Mouse (Mus musculus) Patski (cell line): ENCODE results near the gene Prkd2. TPM values are rescaled to one million over a fixed set of nuclear protein-coding genes. Genes with fewer than 3 reads are reported as not detected.

Experiments used
- ATAC-seq: fragments of 100-300 bp; one replicate; pipeline ENCODE4 v1.8.0; 2021
- CTCF ChIA-PET: fragments of 350-600 bp; sonication (Branson Sonifier 250); formaldehyde crosslinking; loops from one replicate; lab custom pipeline; 2022; ENCODE audit warnings: inconsistent platforms; lab: Charles Lee
- POLR2A ChIA-PET: fragments of 350-600 bp; sonication (Branson Sonifier 250); formaldehyde crosslinking; loops from one replicate; lab custom pipeline; 2022; ENCODE audit warnings: antibody characterized with exemption, inconsistent platforms; lab: Charles Lee
- DNase-seq: peaks from one replicate; pipeline ENCODE4 v3.0.0-alpha.2; 2011; ENCODE audit warnings: low read depth, low spot score
- H3K27me3 ChIP-seq: fragments of 371-371 bp; one replicate; pipeline ENCODE4 v1.5.1; 2021
- CTCF ChIP-seq: fragments of 100-300 bp; IDR thresholded peaks from one replicate; pipeline ENCODE4 v1.5.1; 2021
- in situ Hi-C: fragments of 300-500 bp; cut with MboI; formaldehyde crosslinking; loops from 3 replicates; pipeline ENCODE4 v1.11.1; 2018; ENCODE audit warnings: low pct_unique_long_range_greater_than_20kb, mixed read lengths
- polyA plus RNA-seq: library from polyadenylated mRNA; unstranded; gene quantifications from one replicate; pipeline ENCODE4 v1.2.3, GENCODE M21; 2021

Prkd2 gene
- polyA plus RNA-seq, 1 experiment from 2014 or later = 15.3 TPM

DNA sequence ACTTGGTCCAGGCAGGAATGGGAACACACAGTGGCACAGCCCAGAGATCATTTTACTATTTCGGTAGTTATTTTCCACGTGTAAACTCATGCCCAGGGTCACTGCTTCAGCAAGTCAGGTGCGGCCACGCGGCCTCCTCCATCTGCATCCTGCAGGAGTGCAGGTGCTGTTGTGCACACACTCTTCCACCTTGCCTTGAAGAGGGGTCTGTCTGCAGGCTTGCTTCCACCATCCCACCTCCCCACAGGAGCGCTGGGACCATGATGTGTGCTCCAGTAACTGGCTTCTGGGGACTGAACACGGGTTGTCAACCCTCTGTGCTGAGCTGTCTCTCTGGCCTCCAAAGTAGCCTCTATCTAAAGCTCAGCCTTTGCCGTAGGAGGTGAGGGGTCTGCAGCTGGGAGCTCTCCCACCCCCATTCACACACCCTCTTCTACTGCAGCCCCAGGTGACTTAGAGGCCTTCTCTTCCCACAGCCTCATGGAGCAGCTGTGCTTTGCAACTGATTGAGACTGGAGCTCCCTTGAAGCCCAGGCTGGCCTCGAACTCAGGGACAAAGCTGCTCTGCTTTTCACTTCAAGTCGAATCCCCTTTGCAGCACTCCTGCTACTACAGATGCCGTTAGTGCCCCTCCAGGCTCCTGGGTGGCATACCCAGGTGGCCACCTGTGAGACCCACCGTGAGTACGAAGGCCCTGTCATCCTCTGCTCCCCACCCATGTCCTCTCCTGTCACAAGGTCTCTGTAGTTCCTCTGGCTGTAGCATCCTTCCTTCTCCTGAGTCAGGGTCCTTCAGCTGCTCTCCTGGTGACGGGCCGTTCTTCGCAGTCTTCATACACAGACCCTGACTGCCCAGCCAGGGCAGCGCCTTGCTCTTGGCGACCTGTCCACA lies 72.0 kb downstream of the Prkd2 start:
- ChIA-PET CTCF (interaction anchor here (1.2 to 2.0 kb wide), 6 partner anchors 8 to 46 kb away, joined by 4 to 13 read pairs (median 8); partner anchors contain the start of genes Dact3 and Gng8), POLR2A (no interaction called here)
- ATAC-seq = no peak

DNA sequence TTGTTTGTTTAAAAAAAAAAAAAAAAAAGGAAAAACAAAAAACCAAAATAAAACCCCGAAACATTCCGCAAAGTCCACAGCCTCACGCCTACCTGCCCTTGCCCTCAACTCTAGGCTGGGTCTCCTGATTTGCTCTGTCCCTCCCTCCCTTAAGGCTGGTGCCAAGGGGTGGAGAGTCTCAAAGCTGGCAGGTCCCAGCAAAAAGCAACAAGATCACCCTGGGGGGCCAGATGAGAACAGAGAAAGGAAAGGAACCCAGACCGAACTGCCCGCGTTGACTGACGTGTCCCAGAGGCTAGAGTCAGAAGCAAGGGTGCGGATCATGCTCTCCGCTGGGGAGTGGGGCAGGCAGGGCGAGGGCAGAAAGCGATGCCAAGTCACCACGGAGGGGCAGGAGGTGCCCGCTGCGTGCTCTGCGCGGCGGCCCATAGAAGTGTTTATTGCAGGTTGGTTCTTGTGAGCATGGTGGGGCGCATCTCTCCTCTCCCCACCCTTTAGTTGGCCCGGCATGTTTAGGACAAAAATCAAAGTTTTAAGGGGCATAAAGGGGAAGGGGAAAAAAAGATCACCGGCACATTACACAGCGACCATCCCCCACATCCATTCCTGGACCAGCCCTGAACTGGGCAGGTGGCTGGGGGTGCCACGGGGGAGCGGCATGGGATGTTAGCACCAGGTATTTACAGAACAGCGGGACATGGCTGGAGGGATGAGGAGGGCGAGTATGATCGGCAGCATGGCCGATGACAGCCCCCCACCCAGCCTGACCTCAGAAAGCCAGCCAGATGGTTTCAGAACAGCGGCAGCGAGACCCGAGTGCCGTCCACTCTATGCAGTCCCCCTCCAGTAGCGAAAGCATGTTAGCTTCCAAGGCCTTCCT lies 73.0 kb downstream of the Prkd2 start:
- CTCF ChIA-PET = no interaction called here
- ATAC-seq (no peak), DNase-seq (no peak)
- POLR2A ChIA-PET = no interaction called here
- no peak for TF ChIP-seq CTCF
- no peaks in the 10 kb centered on the region for H3K27me3 ChIP-seq
- in situ Hi-C loops = no loop called here

More for the DNA sequence above, 72.0 kb downstream of the Prkd2 start:
- no peak for DNase-seq
- no peak for TF ChIP-seq CTCF
- no peaks in the 10 kb centered on the region for H3K27me3 ChIP-seq
- in situ Hi-C loops = no loop called here

DNA sequence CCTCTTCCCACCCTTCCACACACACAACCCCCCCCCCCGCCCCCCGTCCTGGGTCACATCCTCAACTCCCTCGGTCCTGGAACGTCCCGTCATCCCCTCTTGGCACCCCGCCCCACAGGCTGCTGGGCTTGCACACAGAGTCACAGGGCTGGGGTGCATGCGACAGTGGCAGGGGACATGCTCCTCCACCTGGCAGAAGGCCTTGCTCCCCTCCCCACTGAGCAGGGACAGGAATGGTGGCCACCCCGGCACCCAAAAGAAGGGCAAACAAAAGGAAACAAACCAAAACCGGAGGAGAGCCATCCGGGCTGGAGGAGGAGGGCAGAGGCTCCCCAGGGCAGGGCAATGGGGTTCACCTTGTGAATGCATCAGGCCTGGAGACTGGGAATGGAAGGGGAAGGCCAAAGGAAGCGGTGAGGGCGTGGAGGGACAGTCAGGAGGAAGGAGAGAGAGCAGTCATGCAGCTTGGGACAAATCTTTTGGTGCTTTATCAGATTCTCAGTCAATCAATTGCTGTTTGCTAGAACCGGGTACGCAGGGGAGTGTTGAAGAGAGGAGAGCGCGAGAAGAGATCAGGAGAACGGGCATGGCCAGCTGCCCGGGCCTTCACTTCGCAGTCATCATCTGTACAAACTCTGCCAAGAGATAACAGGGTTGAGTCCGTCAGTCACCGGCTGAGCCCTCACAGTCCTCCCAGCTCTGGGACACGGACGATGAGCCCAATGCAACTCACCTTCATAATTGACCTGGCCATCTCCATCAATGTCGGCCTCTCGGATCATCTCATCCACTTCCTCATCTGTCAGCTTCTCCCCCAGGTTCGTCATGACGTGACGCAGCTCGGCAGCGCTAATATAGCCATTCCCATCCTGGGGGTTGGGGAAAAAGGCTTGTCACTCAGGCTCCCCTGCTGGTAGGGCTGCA lies 73.9 kb downstream of the Prkd2 start:
- no peak for TF ChIP-seq CTCF
- H3K27me3 ChIP-seq = no peaks in the 10 kb centered on the region
- in situ Hi-C loops = no loop called here
- ATAC-seq = no peak
- DNase-seq = no peak
- POLR2A ChIA-PET = no interaction called here
- CTCF ChIA-PET = interaction anchor here (1.0 kb wide), 1 partner anchor 42 kb away, joined by 3 read pairs; the partner anchor contains the start of gene Dact3

GRCm38 (mm10) chr7:16917447-16917846 lies 74.7 kb downstream of the Prkd2 start:
- TF ChIP-seq CTCF = no peak
- H3K27me3 ChIP-seq = no peaks in the 10 kb centered on the region
- POLR2A ChIA-PET = no interaction called here
- no peak for ATAC-seq
- no peak for DNase-seq
- in situ Hi-C loops = no loop called here
- CTCF ChIA-PET = no interaction called here

- TF ChIP-seq CTCF = no peak
Observed at GRCm38 (mm10) chr7:16918014-16918413, 75.3 kb downstream of the Prkd2 start.

GRCm38 (mm10) chr7:16918670-16919069 lies 76.0 kb downstream of the Prkd2 start:
- H3K27me3 ChIP-seq = no peaks in the 10 kb centered on the region
- ChIA-PET CTCF (interaction anchor here (1.9 to 2.0 kb wide), 2 partner anchors 24 to 44 kb away, joined by 8 to 10 read pairs; no protein-coding TSS in a partner anchor), POLR2A (no interaction called here)
- in situ Hi-C loops = no loop called here
- ATAC-seq (peak; percentile 29), DNase-seq (no peak)
- no peak for TF ChIP-seq CTCF

More at GRCm38 (mm10) chr7:16918014-16918413, 75.3 kb downstream of the Prkd2 start:
- H3K27me3 ChIP-seq = no peaks in the 10 kb centered on the region
- ATAC-seq = no peak
- no peak for DNase-seq
- ChIA-PET CTCF (interaction anchor here (2.0 kb wide), 1 partner anchor 44 kb away, joined by 8 read pairs; no protein-coding TSS in a partner anchor), POLR2A (no interaction called here)
- in situ Hi-C loops = no loop called here

DNA sequence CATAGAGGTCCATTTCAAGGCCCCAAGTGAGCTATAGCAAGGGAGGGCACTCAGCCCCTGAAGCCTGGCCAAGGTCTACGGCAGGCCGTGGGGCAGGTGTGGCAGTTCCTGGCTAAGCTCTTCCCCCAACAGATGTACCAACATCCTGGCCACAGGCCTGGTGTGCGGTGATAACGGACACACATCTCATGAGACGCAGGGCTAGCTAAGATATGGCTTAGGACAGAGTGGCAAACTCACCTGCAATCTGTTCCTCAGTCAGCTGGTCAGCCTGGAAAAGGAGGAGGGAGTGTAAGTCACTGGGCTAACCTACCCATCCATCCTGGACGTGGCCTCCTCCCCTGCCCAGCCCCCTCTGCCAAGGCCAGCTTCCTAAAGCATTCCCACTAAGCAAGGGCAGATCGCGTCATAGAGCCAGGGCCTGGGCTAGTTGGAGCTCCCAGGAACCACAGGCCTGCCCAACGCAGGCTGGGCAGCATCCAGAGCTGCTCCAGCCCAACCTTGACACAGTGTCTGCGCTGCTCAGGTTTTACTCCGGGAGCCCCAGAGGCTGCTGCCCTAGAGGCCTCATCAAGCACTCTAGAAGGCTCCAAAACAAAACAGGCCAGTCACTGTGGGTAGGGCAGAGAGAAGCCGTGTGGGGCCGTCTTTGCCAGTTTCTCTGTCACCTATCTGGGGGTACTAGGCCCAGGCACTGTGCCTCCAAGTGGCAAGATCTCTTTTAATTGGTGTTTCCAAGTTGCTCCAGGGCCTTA lies 76.9 kb downstream of the Prkd2 start:
- CTCF ChIA-PET = interaction anchor here (0.8 to 2.0 kb wide), 3 partner anchors 24 to 83 kb away, joined by 3 to 10 read pairs (median 8); no protein-coding TSS in a partner anchor
- TF ChIP-seq CTCF = no peak
- no peak for ATAC-seq
- POLR2A ChIA-PET = no interaction called here
- in situ Hi-C loops = no loop called here
- H3K27me3 ChIP-seq = no peaks in the 10 kb centered on the region
- DNase-seq = no peak

Other genes starting within 250 kb of the Prkd2 start
- 53.1 TPM for gene Arhgap35, start 227.9 kb upstream of the Prkd2 start, polyA plus RNA-seq
- not detected for gene Ceacam15, start 167.2 kb upstream of the Prkd2 start, polyA plus RNA-seq
- not detected for gene Ceacam9, start 121.0 kb upstream of the Prkd2 start, polyA plus RNA-seq
- 222 TPM for gene Ap2s1, start 104.5 kb upstream of the Prkd2 start, polyA plus RNA-seq
- gene Slc1a5, start 61.6 kb upstream of the Prkd2 start, polyA plus RNA-seq = 69.5 TPM
- 90.0 TPM for gene Strn4, start 27.0 kb upstream of the Prkd2 start, polyA plus RNA-seq
- gene Fkrp, start 26.2 kb upstream of the Prkd2 start, polyA plus RNA-seq = 33.4 TPM
- gene Dact3, start 32.4 kb downstream of the Prkd2 start, polyA plus RNA-seq = 2.2 TPM
- 0.09 TPM for gene Gng8, start 48.9 kb downstream of the Prkd2 start, polyA plus RNA-seq
- gene Ptgir, start 63.6 kb downstream of the Prkd2 start, polyA plus RNA-seq = not detected
- 237 TPM for gene Calm3, start 81.2 kb downstream of the Prkd2 start, polyA plus RNA-seq
- gene Pnmal2, start 101.8 kb downstream of the Prkd2 start, polyA plus RNA-seq = 11.2 TPM
- not detected for gene Pnmal1, start 116.8 kb downstream of the Prkd2 start, polyA plus RNA-seq
- gene Gm42372, start 140.2 kb downstream of the Prkd2 start, polyA plus RNA-seq = 0.03 TPM
- 0.04 TPM for gene Ccdc8, start 149.8 kb downstream of the Prkd2 start, polyA plus RNA-seq
- gene Ppp5c, start 185.0 kb downstream of the Prkd2 start, polyA plus RNA-seq = 106 TPM
- gene Hif3a, start 219.5 kb downstream of the Prkd2 start, polyA plus RNA-seq = 0.01 TPM
- 0.32 TPM for gene Psg16, start 231.1 kb downstream of the Prkd2 start, polyA plus RNA-seq